Mouse (Mus musculus) limb, embryonic 11.5 days (tissue): ENCODE measurements around the gene Xpnpep1. TPM values are rescaled to one million over a fixed set of nuclear protein-coding genes. Genes with fewer than 3 reads are reported as not detected.

Source experiments
- ATAC-seq: fragments of 200-750 bp; cut with Nextera tagmentation; 2 replicates; pipeline ENCODE4 v1.8.0; 2017; ENCODE audit warnings: low read depth; ENCODE audit not compliant: insufficient number of reproducible peaks, low FRiP score, low TSS enrichment
- DNase-seq: peaks from one replicate; pipeline ENCODE4 v3.0.0-alpha.2; 2015; ENCODE audit warnings: low spot score
- H3K27ac ChIP-seq: fragments of 300-500 bp; sonication (generic); replicated peaks from 2 replicates; pipeline ENCODE4 v1.5.1; 2014; ENCODE audit warnings: low read depth, mild to moderate bottlenecking, low read length
- H3K27me3 ChIP-seq: fragments of 300-500 bp; sonication (generic); 2 replicates; pipeline ENCODE4 v1.6.1; 2014; ENCODE audit warnings: mild to moderate bottlenecking, low read length, mixed read lengths; ENCODE audit not compliant: control insufficient read depth, insufficient read depth
- H3K36me3 ChIP-seq: fragments of 300-500 bp; sonication (generic); 2 replicates; pipeline ENCODE4 v1.6.1; 2014; ENCODE audit warnings: mild to moderate bottlenecking, low read length, moderate library complexity, mixed read lengths; ENCODE audit not compliant: control insufficient read depth, insufficient read depth
- H3K4me1 ChIP-seq: fragments of 300-500 bp; sonication (generic); 2 replicates; pipeline ENCODE4 v1.6.1; 2014; ENCODE audit warnings: low read length, mixed read lengths; ENCODE audit not compliant: control insufficient read depth, insufficient read depth
- H3K4me2 ChIP-seq: fragments of 300-500 bp; sonication (generic); 2 replicates; pipeline ENCODE4 v1.6.1; 2014; ENCODE audit warnings: low read depth, mild to moderate bottlenecking, moderate library complexity; ENCODE audit not compliant: severe bottlenecking
- H3K4me3 ChIP-seq: fragments of 300-500 bp; sonication (generic); 2 replicates; pipeline ENCODE4 v1.5.1; 2014; ENCODE audit warnings: low read depth, low read length
- H3K9ac ChIP-seq: fragments of 300-500 bp; sonication (generic); 2 replicates; pipeline ENCODE4 v1.6.1; 2014; ENCODE audit warnings: mild to moderate bottlenecking, low read length
- H3K9me3 ChIP-seq: fragments of 300-500 bp; sonication (generic); 2 replicates; pipeline ENCODE4 v1.6.1; 2016; ENCODE audit warnings: low read length; ENCODE audit not compliant: control insufficient read depth
- WGBS: fragments of 180-500 bp; shearing (Covaris S2); extraction: QIAGEN DNeasy Blood & Tissue Kit; methylation state at CpG from one replicate; pipeline ENCODE4 v1.1.7; 2014; 5-methylcytosine and 5-hydroxymethylcytosine counted together
- polyA plus RNA-seq: library from polyadenylated mRNA; unstranded; fragments of >200 nt; fragmentation: Nextera tagmentation; extraction: Ambion mirVana; gene quantifications from 2 replicates; pipeline ENCODE4 v1.2.1, GENCODE M21; 2014

Gene Xpnpep1
- polyA plus RNA-seq, 1 experiment from 2014 or later = 173 TPM

GRCm38 (mm10) chr19:53047208-53047607 is 7.2 kb upstream of the Xpnpep1 start:
- Histone ChIP-seq H3K4me3 (no peak overlapping the region), H3K27me3 (no peaks in the 10 kb centered on the region), H3K4me2 (no peak overlapping the region), H3K4me1 (peaks cover 9% of the 10 kb centered on the region; the same call in 1 of the 2 replicates), H3K9ac (no peak overlapping the region), H3K27ac (no peak overlapping the region), H3K36me3 (no peaks in the 10 kb centered on the region), H3K9me3 (no peaks in the 10 kb centered on the region)
- DNase-seq = no peak
- WGBS = 87% methylated on average over 5 of the region's 5 CpGs
- ATAC-seq = no peak

GRCm38 (mm10) chr19:53043423-53044125 is 3.6 kb upstream of the Xpnpep1 start:
- Histone ChIP-seq H3K4me1 (no peaks in the 10 kb centered on the region), H3K27ac (no peak overlapping the region), H3K9ac (no peak overlapping the region), H3K4me2 (no peak overlapping the region), H3K9me3 (no peaks in the 10 kb centered on the region), H3K4me3 (no peak overlapping the region), H3K36me3 (no peaks in the 10 kb centered on the region), H3K27me3 (no peaks in the 10 kb centered on the region)
- no peak for ATAC-seq
- 88% methylated on average over 13 of the region's 13 CpGs for WGBS
- DNase-seq = no peak

GRCm38 (mm10) chr19:53041570-53041969 is 1.6 kb upstream of the Xpnpep1 start:
- ATAC-seq (no peak), DNase-seq (no peak)
- Histone ChIP-seq H3K36me3 (no peaks in the 10 kb centered on the region), H3K27me3 (no peaks in the 10 kb centered on the region), H3K4me3 (no peak overlapping the region), H3K4me1 (peaks cover 9% of the 10 kb centered on the region), H3K9me3 (no peaks in the 10 kb centered on the region), H3K27ac (no peak overlapping the region), H3K9ac (no peak overlapping the region), H3K4me2 (no peak overlapping the region)
- 80% methylated on average over 4 of the region's 4 CpGs for WGBS

GRCm38 (mm10) chr19:53041133-53041510 is 1.1 kb upstream of the Xpnpep1 start:
- H3K9ac ChIP-seq = no peak overlapping the region
- no peaks in the 10 kb centered on the region for H3K9me3 ChIP-seq
- 78% methylated on average over 5 of the region's 5 CpGs for WGBS
- DNase-seq (no peak), ATAC-seq (no peak)
- no peaks in the 10 kb centered on the region for H3K36me3 ChIP-seq
- peaks cover 9% of the 10 kb centered on the region for H3K4me1 ChIP-seq
- H3K27me3 ChIP-seq = no peaks in the 10 kb centered on the region
- no peak overlapping the region for H3K27ac ChIP-seq
- no peak overlapping the region for H3K4me2 ChIP-seq
- no peak overlapping the region for H3K4me3 ChIP-seq

- Histone ChIP-seq H3K4me1 (peaks cover 9% of the 10 kb centered on the region), H3K4me3 (peak overlapping the region; percentile 93), H3K4me2 (peak overlapping the region; percentile 66), H3K9ac (peak overlapping the region; percentile 27; the same call in 1 of the 2 replicates), H3K36me3 (no peaks in the 10 kb centered on the region), H3K27ac (no peak overlapping the region), H3K9me3 (no peaks in the 10 kb centered on the region), H3K27me3 (no peaks in the 10 kb centered on the region)
- ATAC-seq = no peak; the same call in 1 of the 2 replicates
- no peak for DNase-seq
- whole genome bisulfite sequencing = 37% methylated on average over 11 of the region's 11 CpGs
Observed at GRCm38 (mm10) chr19:53039090-53039489, 924 bp downstream of the Xpnpep1 start.

GRCm38 (mm10) chr19:53038435-53038938 is 1.5 kb downstream of the Xpnpep1 start:
- DNase-seq = peak; percentile 100
- peak overlapping the region; percentile 93 for H3K4me3 ChIP-seq
- 0 out of 2 replicates have a peak overlapping the region, but pooled peaks have one; percentile 75 for H3K27ac ChIP-seq
- no peaks in the 10 kb centered on the region for H3K27me3 ChIP-seq
- H3K4me2 ChIP-seq = peak overlapping the region; percentile 66
- peak; percentile 97 for ATAC-seq
- H3K9me3 ChIP-seq = no peaks in the 10 kb centered on the region
- peak overlapping the region; percentile 95 for H3K9ac ChIP-seq
- no peaks in the 10 kb centered on the region for H3K36me3 ChIP-seq
- WGBS = under 1% methylated on average over 39 of the region's 39 CpGs
- peaks cover 9% of the 10 kb centered on the region for H3K4me1 ChIP-seq

GRCm38 (mm10) chr19:53037925-53038419 is 2.0 kb downstream of the Xpnpep1 start:
- ATAC-seq = no peak; the same call in none of the 2 replicates

GRCm38 (mm10) chr19:53033159-53033943 is 6.7 kb downstream of the Xpnpep1 start:
- Histone ChIP-seq H3K4me3 (no peak overlapping the region), H3K4me2 (no peak overlapping the region), H3K4me1 (peaks cover 9% of the 10 kb centered on the region), H3K9ac (no peak overlapping the region), H3K36me3 (peaks cover 3% of the 10 kb centered on the region; the same call in 1 of the 2 replicates), H3K9me3 (no peaks in the 10 kb centered on the region), H3K27me3 (no peaks in the 10 kb centered on the region), H3K27ac (no peak overlapping the region)
- DNase-seq (no peak), ATAC-seq (no peak)
- 91% methylated on average over 10 of the region's 10 CpGs for WGBS

More at GRCm38 (mm10) chr19:53037925-53038419, 2.0 kb downstream of the Xpnpep1 start:
- Histone ChIP-seq H3K27ac (0 out of 2 replicates have a peak overlapping the region, but pooled peaks have one; percentile 75), H3K4me2 (peak overlapping the region; percentile 66), H3K4me1 (peaks cover 9% of the 10 kb centered on the region), H3K9me3 (no peaks in the 10 kb centered on the region), H3K9ac (peak overlapping the region; percentile 95), H3K27me3 (no peaks in the 10 kb centered on the region), H3K4me3 (peak overlapping the region; percentile 93), H3K36me3 (no peaks in the 10 kb centered on the region)
- no peak for DNase-seq
- 0% methylated on average over 27 of the region's 28 CpGs for WGBS
